Mouse (Mus musculus) brain, embryonic 14.5 days (tissue): Measurements from ENCODE around the gene Zfp423.

Experiments
- CTCF ChIP-seq: fragments of 200-500 bp; IDR thresholded peaks from 2 replicates; pipeline ENCODE4 v1.5.1; 2012; ENCODE audit warnings: inconsistent platforms, mild to moderate bottlenecking, moderate library complexity, borderline replicate concordance; ENCODE audit not compliant: insufficient read depth, insufficient read length; ENCODE audit errors: extremely low read depth
- POLR2A ChIP-seq: fragments of 200-500 bp; IDR thresholded peaks from 2 replicates; pipeline ENCODE4 v1.6.1; 2012; ENCODE audit warnings: mild to moderate bottlenecking, inconsistent platforms, borderline replicate concordance; ENCODE audit not compliant: poor library complexity, insufficient read depth, insufficient read length, severe bottlenecking; ENCODE audit errors: extremely low read depth

DNA sequence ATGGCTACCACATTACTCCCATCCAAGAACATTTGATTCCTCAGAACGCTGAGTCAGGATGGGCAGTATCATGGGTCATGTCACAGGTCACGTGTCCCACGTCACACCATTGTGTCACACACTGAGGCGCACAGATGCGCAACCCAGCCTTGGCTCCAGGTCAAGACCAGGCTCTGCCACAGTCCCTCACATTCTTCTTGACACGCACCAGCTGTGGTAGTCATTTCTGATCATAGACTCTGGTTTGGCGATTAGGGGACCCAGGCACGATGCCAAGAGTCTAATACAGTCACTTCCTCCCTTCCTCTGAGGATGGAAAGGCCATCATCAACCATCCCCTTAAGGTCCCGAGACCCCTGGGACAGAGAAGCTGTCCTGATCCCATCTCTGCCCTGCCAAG lies 43.6 kb downstream of the Zfp423 start:
- TF ChIP-seq CTCF (no peak), POLR2A (no peak)
